Mouse (Mus musculus): Measurements from ENCODE around the gene Cfap44. TPM values are rescaled to one million over a fixed set of nuclear protein-coding genes. Genes with fewer than 3 reads are reported as not detected.

Gene Cfap44
- polyA plus RNA-seq, 1 experiment from 2014 or later: 0.20 TPM

DNA sequence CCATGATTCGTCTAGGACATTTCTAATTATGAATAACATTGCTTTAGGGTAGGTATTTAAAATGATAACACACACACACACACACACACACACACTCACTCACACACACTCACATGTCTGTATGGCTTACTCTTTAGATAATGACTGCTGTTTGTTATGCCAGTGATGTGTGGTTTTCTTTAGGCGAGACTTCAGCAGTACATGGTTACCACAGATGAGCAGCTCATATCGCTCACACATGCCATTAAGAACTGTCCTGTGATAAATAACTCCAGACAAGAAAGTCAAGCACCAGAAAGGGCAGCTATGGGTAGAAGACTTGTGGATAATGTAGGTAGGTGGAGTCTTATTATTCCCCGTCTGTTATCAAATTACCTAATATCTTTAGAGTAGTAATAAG, 19.1 kb upstream of the Cfap44 start:
- H3K4me2 ChIP-seq (ENCODE audit: low read depth, low read length): no peak overlapping the region
- H3K27ac ChIP-seq (ENCODE audit: low read length): no peak overlapping the region
- WGBS: 84% methylated on average over 4 of the region's 4 CpGs
- no peak overlapping the region for H3K9ac ChIP-seq (ENCODE audit: low read length)
- H3K4me3 ChIP-seq (ENCODE audit: low read length): no peak overlapping the region
- no peaks in the 10 kb centered on the region for H3K9me3 ChIP-seq (replicated peaks; ENCODE audit: control insufficient read depth, low read length)
- peaks cover 15% of the 10 kb centered on the region; the same call in 1 of the 2 replicates for H3K36me3 ChIP-seq (ENCODE audit: control insufficient read depth, insufficient read depth)
- H3K27me3 ChIP-seq (ENCODE audit: control insufficient read depth, insufficient read depth, low read length): no peaks in the 10 kb centered on the region
- no peak for ATAC-seq (replicated peaks; ENCODE audit: extremely low read depth, insufficient read depth, low FRiP score)
- no peaks in the 10 kb centered on the region for H3K4me1 ChIP-seq (ENCODE audit: control insufficient read depth, insufficient read depth, low read length)

- Histone ChIP-seq H3K9ac (ENCODE audit: low read length) (no peak overlapping the region), H3K36me3 (ENCODE audit: control insufficient read depth, insufficient read depth) (peaks cover 12% of the 10 kb centered on the region; the same call in 1 of the 2 replicates), H3K4me3 (ENCODE audit: low read length) (no peak overlapping the region), H3K4me2 (ENCODE audit: low read depth, low read length) (no peak overlapping the region), H3K27ac (ENCODE audit: low read length) (no peak overlapping the region), H3K27me3 (ENCODE audit: control insufficient read depth, insufficient read depth, low read length) (no peaks in the 10 kb centered on the region), H3K4me1 (ENCODE audit: control insufficient read depth, insufficient read depth, low read length) (no peaks in the 10 kb centered on the region), H3K9me3 (replicated peaks; ENCODE audit: control insufficient read depth, low read length) (no peaks in the 10 kb centered on the region)
- WGBS: 71% methylated on average over 4 of the region's 4 CpGs
- ATAC-seq (replicated peaks; ENCODE audit: extremely low read depth, insufficient read depth, low FRiP score): no peak
Observed at GRCm38 (mm10) chr16:44380006-44380405, 14.6 kb upstream of the Cfap44 start.

DNA sequence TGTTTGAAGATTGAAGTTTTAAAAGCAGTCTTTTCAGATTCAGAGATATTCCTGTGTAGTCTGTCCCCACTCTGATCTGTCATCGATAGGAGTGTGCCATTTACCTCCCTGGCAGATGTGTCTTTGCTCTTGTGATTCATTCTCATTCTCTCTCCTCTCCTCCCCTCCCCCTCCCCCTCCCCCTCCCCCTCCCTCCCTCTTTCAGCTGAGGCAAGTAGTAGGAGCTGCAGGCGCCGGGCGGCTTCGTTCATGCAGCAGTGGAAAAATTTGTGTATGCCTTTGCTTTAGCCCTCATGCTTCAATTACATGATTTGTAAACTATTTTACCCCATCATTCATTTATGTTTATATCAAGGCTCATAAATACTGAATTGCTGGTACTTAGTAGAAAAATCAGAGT, 13.0 kb upstream of the Cfap44 start:
- Histone ChIP-seq H3K9ac (ENCODE audit: low read length) (no peak overlapping the region), H3K9me3 (replicated peaks; ENCODE audit: control insufficient read depth, low read length) (no peaks in the 10 kb centered on the region), H3K27me3 (ENCODE audit: control insufficient read depth, insufficient read depth, low read length) (no peaks in the 10 kb centered on the region), H3K36me3 (ENCODE audit: control insufficient read depth, insufficient read depth) (peaks cover 14% of the 10 kb centered on the region; the same call in 1 of the 2 replicates), H3K4me2 (ENCODE audit: low read depth, low read length) (no peak overlapping the region), H3K4me3 (ENCODE audit: low read length) (no peak overlapping the region), H3K27ac (ENCODE audit: low read length) (no peak overlapping the region), H3K4me1 (ENCODE audit: control insufficient read depth, insufficient read depth, low read length) (no peaks in the 10 kb centered on the region)
- ATAC-seq (replicated peaks; ENCODE audit: extremely low read depth, insufficient read depth, low FRiP score): no peak
- WGBS: 37% methylated on average over 5 of the region's 5 CpGs

GRCm38 (mm10) chr16:44383549-44383948, 11.0 kb upstream of the Cfap44 start:
- 55% methylated on average over 2 of the region's 2 CpGs for WGBS
- H3K27ac ChIP-seq (ENCODE audit: low read length): no peak overlapping the region
- H3K4me2 ChIP-seq (ENCODE audit: low read depth, low read length): no peak overlapping the region
- H3K4me3 ChIP-seq (ENCODE audit: low read length): no peak overlapping the region
- H3K9me3 ChIP-seq (replicated peaks; ENCODE audit: control insufficient read depth, low read length): peaks cover under 1% of the 10 kb centered on the region; the same call in 1 of the 2 replicates
- no peaks in the 10 kb centered on the region for H3K27me3 ChIP-seq (ENCODE audit: control insufficient read depth, insufficient read depth, low read length)
- no peaks in the 10 kb centered on the region for H3K4me1 ChIP-seq (ENCODE audit: control insufficient read depth, insufficient read depth, low read length)
- H3K9ac ChIP-seq (ENCODE audit: low read length): no peak overlapping the region
- no peak for ATAC-seq (replicated peaks; ENCODE audit: extremely low read depth, insufficient read depth, low FRiP score)
- H3K36me3 ChIP-seq (ENCODE audit: control insufficient read depth, insufficient read depth): peaks cover 17% of the 10 kb centered on the region

GRCm38 (mm10) chr16:44384251-44384650, 10.3 kb upstream of the Cfap44 start:
- no peaks in the 10 kb centered on the region for H3K27me3 ChIP-seq (ENCODE audit: control insufficient read depth, insufficient read depth, low read length)
- peaks cover 19% of the 10 kb centered on the region for H3K36me3 ChIP-seq (ENCODE audit: control insufficient read depth, insufficient read depth)
- no peak overlapping the region for H3K9ac ChIP-seq (ENCODE audit: low read length)
- no peak overlapping the region for H3K27ac ChIP-seq (ENCODE audit: low read length)
- ATAC-seq (replicated peaks; ENCODE audit: extremely low read depth, insufficient read depth, low FRiP score): no peak
- H3K4me1 ChIP-seq (ENCODE audit: control insufficient read depth, insufficient read depth, low read length): no peaks in the 10 kb centered on the region
- H3K4me2 ChIP-seq (ENCODE audit: low read depth, low read length): no peak overlapping the region
- peaks cover 2% of the 10 kb centered on the region; the same call in 1 of the 2 replicates for H3K9me3 ChIP-seq (replicated peaks; ENCODE audit: control insufficient read depth, low read length)
- WGBS: 74% methylated on average over 1 of the region's 1 CpGs
- no peak overlapping the region for H3K4me3 ChIP-seq (ENCODE audit: low read length)

DNA sequence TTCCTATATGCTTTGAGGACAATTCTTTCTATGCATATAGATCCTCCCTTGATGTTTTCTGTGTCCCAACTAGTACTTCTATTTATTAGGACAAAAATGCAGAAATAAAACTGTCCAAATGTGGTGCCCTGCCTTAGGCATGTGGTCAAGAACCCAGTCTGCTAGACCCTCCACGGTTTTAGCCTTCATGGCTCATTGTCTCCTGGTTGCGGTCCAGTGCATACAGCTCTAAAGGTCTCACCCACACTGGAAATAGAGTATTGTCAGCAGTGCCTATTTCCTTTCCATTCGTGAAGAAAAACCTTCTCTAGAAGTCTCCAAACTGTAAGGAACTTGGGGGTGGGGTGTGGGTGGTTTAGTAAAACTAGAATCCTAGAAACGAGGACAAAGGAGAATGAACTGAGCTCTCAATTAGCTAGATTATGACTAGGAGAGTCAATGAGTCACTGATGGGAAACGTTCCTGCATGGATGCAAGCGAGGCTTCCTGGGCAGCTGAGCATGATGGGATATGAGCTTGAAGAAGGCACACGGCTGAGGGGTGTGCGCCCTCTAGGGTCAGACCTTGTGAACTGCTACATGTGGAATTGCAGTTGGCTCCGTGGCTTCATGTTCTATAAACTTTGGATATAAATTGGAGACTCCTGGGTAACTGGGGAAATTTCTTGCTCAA, 2.6 kb upstream of the Cfap44 start:
- WGBS: 37% methylated on average over 9 of the region's 9 CpGs
- Histone ChIP-seq H3K36me3 (ENCODE audit: control insufficient read depth, insufficient read depth) (peaks cover 26% of the 10 kb centered on the region), H3K4me1 (ENCODE audit: control insufficient read depth, insufficient read depth, low read length) (peaks cover 10% of the 10 kb centered on the region), H3K4me2 (ENCODE audit: low read depth, low read length) (no peak overlapping the region), H3K4me3 (ENCODE audit: low read length) (no peak overlapping the region), H3K9me3 (replicated peaks; ENCODE audit: control insufficient read depth, low read length) (peaks cover 9% of the 10 kb centered on the region; the same call in 1 of the 2 replicates), H3K9ac (ENCODE audit: low read length) (no peak overlapping the region), H3K27ac (ENCODE audit: low read length) (no peak overlapping the region), H3K27me3 (ENCODE audit: control insufficient read depth, insufficient read depth, low read length) (no peaks in the 10 kb centered on the region)
- ATAC-seq (replicated peaks; ENCODE audit: extremely low read depth, insufficient read depth, low FRiP score): no peak

DNA sequence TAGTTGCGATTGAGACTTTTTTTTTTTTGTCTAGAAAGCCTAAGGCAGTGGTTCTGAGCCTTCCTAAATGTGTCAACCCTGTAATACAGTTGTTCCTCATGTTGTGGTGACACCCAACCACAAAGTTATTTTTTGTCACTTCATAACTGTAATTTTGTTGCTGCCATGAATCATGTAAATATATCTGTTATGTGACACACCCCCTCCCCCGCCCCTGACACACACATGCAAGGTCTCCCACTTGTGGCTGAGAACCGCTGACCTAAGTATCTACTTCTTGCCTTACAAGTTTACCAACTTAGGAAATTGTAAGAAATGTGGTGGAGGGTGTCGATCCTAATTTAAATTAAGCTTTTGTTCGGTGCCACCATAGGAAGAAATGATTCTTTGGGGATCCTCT, 10.3 kb downstream of the Cfap44 start:
- WGBS: 91% methylated on average over 5 of the region's 5 CpGs
- no peaks in the 10 kb centered on the region for H3K27me3 ChIP-seq (ENCODE audit: control insufficient read depth, insufficient read depth, low read length)
- no peak overlapping the region for H3K4me3 ChIP-seq (ENCODE audit: low read length)
- peaks cover 6% of the 10 kb centered on the region for H3K9me3 ChIP-seq (replicated peaks; ENCODE audit: control insufficient read depth, low read length)
- H3K27ac ChIP-seq (ENCODE audit: low read length): no peak overlapping the region
- no peaks in the 10 kb centered on the region for H3K36me3 ChIP-seq (ENCODE audit: control insufficient read depth, insufficient read depth)
- H3K4me1 ChIP-seq (ENCODE audit: control insufficient read depth, insufficient read depth, low read length): no peaks in the 10 kb centered on the region
- H3K9ac ChIP-seq (ENCODE audit: low read length): no peak overlapping the region
- no peak for ATAC-seq (replicated peaks; ENCODE audit: extremely low read depth, insufficient read depth, low FRiP score)
- no peak overlapping the region for H3K4me2 ChIP-seq (ENCODE audit: low read depth, low read length)

- no peak for ATAC-seq (replicated peaks; ENCODE audit: extremely low read depth, insufficient read depth, low FRiP score)
- Histone ChIP-seq H3K36me3 (ENCODE audit: control insufficient read depth, insufficient read depth) (no peaks in the 10 kb centered on the region), H3K4me2 (ENCODE audit: low read depth, low read length) (no peak overlapping the region), H3K4me1 (ENCODE audit: control insufficient read depth, insufficient read depth, low read length) (no peaks in the 10 kb centered on the region), H3K4me3 (ENCODE audit: low read length) (no peak overlapping the region), H3K9me3 (replicated peaks; ENCODE audit: control insufficient read depth, low read length) (peaks cover 6% of the 10 kb centered on the region), H3K27ac (ENCODE audit: low read length) (no peak overlapping the region), H3K9ac (ENCODE audit: low read length) (no peak overlapping the region), H3K27me3 (ENCODE audit: control insufficient read depth, insufficient read depth, low read length) (no peaks in the 10 kb centered on the region)
- WGBS: 70% methylated on average over 5 of the region's 5 CpGs
Observed at GRCm38 (mm10) chr16:44407211-44407610, 12.6 kb downstream of the Cfap44 start.

- no peak overlapping the region for H3K9ac ChIP-seq (ENCODE audit: low read length)
- H3K4me2 ChIP-seq (ENCODE audit: low read depth, low read length): no peak overlapping the region
- no peaks in the 10 kb centered on the region for H3K4me1 ChIP-seq (ENCODE audit: control insufficient read depth, insufficient read depth, low read length)
- H3K4me3 ChIP-seq (ENCODE audit: low read length): no peak overlapping the region
- no peak overlapping the region for H3K27ac ChIP-seq (ENCODE audit: low read length)
- no peak for ATAC-seq (replicated peaks; ENCODE audit: extremely low read depth, insufficient read depth, low FRiP score)
- H3K27me3 ChIP-seq (ENCODE audit: control insufficient read depth, insufficient read depth, low read length): no peaks in the 10 kb centered on the region
- 88% methylated on average over 2 of the region's 2 CpGs for WGBS
- peaks cover 6% of the 10 kb centered on the region for H3K9me3 ChIP-seq (replicated peaks; ENCODE audit: control insufficient read depth, low read length)
- H3K36me3 ChIP-seq (ENCODE audit: control insufficient read depth, insufficient read depth): no peaks in the 10 kb centered on the region
Observed at GRCm38 (mm10) chr16:44408290-44408689, 13.7 kb downstream of the Cfap44 start.
